Mouse (Mus musculus): Measurements from ENCODE around the gene R3hdm2. TPM values are rescaled to one million over a fixed set of nuclear protein-coding genes. Genes with fewer than 3 reads are reported as not detected.

Gene R3hdm2
- total and polyA plus RNA-seq, 2 experiments from 2014 or later: 39.3 to 60.6 TPM

DNA sequence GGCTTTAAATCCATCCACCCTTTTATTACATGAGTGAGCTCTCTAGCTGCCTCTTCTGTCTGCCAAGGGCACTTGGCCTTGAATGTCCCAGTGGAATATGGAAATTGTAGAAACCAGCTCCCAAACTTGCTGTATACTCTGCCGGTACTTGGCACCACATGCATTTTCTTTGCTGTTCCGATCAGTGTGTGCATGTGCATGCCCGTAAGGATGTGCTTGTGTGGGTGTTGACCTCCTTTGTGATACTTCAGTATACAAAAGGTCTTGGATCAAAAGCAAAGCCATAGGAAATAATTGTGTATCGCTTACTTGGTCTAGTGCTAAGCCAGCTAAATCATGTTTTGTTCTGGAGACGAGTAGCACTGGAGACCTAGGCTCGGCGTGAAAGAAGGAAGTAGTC lies 108.7 kb downstream of the R3hdm2 start:
- Histone ChIP-seq H3K4me2 (ENCODE audit: low read depth, low read length) (no peak overlapping the region), H3K27me3 (ENCODE audit: insufficient read depth, low read length) (no peaks in the 10 kb centered on the region), H3K4me3 (ENCODE audit: low read length) (no peak overlapping the region), H3K36me3 (ENCODE audit: insufficient read depth, low read length) (peaks cover 35% of the 10 kb centered on the region), H3K4me1 (ENCODE audit: insufficient read depth, low read length) (0 out of 2 replicates have a peak, but pooled peaks cover 3% of the 10 kb centered on the region), H3K9ac (replicated peaks; ENCODE audit: low read length) (no peak overlapping the region), H3K9me3 (ENCODE audit: low read length) (no peaks in the 10 kb centered on the region), H3K27ac (no peak overlapping the region)
- ATAC-seq: no peak
- 72% methylated on average over 7 of the region's 7 CpGs for WGBS
- no peak for TF ChIP-seq CTCF (IDR thresholded peaks at IDR 0.05; ENCODE audit: low read depth)
- DNase-seq (ENCODE audit: low spot score): no peak

DNA sequence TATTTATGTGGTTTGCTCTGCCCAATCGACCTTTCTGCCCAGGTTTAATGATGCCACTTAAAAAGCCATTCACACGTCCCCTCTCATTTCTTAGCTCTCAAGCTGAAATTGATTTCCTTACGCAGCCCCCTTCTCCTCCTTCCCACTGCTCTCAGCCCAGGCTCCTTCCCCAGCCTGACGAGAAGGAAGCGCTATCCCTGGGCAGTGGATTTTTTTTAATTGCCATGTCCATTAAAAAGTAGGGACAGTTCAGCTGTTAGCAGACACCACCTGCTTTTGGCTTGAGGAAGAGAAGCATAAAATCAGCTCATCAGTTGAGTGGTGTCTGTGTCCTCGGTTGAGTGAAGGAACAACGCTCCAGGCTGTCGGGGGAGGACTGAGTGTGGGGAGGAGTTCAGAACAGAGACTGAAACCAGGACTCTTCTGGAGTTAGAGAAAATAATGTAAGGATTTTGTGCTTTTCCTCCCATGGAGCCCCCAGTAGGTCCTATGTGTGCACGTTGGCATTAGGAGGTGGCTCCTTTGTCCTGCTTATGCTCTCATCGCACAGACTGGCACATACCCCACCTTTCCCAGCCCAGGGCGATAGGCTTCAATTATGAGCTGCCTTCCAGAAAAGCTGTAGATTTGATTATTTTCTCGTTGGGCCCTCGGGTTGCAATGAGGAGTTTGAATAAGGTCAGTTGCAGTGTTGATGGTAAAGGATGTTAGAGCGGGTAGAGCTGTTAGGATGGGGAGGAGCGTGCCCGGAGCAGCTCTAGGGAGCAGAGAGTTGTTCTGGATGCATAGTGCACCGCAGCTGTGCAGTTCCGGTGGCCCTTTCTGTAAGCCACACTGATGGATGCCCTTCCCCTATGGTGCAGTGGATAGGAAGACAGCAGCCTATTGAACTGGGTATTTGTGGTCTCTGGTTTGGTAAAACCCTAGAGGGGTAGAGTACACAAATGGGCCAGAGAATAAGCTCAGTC lies 110.3 kb downstream of the R3hdm2 start:
- H3K4me2 ChIP-seq (ENCODE audit: low read depth, low read length): no peak overlapping the region

DNA sequence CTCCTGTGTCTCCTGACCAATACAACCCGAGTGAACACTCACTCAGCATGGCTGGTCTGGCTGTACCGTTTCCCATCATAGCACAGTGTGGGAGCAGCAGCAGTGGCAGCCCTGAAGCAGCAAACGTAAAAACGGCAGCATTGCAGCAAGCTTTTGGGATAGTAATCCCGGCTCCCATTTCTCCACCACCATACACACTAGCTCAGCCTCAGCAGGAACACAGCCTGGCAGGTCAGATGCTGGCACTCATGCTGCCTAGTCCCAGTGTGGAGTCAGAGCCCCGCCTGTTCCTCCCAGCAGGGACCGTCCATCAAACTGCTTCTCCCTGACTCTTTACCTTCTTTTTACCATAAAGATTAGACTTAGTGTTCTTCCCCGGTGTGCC lies 111.0 kb downstream of the R3hdm2 start:
- peak; percentile 48; the same call in 1 of the 2 replicates for ATAC-seq
- no peak overlapping the region for H3K4me2 ChIP-seq (ENCODE audit: low read depth, low read length)
- 0 out of 2 replicates have a peak, but pooled peaks cover 3% of the 10 kb centered on the region for H3K4me1 ChIP-seq (ENCODE audit: insufficient read depth, low read length)
- peaks cover 29% of the 10 kb centered on the region for H3K36me3 ChIP-seq (ENCODE audit: insufficient read depth, low read length)
- H3K9ac ChIP-seq (replicated peaks; ENCODE audit: low read length): no peak overlapping the region
- H3K27ac ChIP-seq: peak overlapping the region; percentile 70
- no peak overlapping the region for H3K4me3 ChIP-seq (ENCODE audit: low read length)
- peak; percentile 25 for DNase-seq (ENCODE audit: low spot score)
- no peaks in the 10 kb centered on the region for H3K9me3 ChIP-seq (ENCODE audit: low read length)
- WGBS: 46% methylated on average over 8 of the region's 8 CpGs
- TF ChIP-seq CTCF (IDR thresholded peaks at IDR 0.05; ENCODE audit: low read depth): no peak
- no peaks in the 10 kb centered on the region for H3K27me3 ChIP-seq (ENCODE audit: insufficient read depth, low read length)

More for the DNA sequence above, 110.3 kb downstream of the R3hdm2 start:
- Histone ChIP-seq H3K9me3 (ENCODE audit: low read length) (no peaks in the 10 kb centered on the region), H3K9ac (replicated peaks; ENCODE audit: low read length) (no peak overlapping the region), H3K36me3 (ENCODE audit: insufficient read depth, low read length) (peaks cover 26% of the 10 kb centered on the region), H3K4me3 (ENCODE audit: low read length) (no peak overlapping the region), H3K4me1 (ENCODE audit: insufficient read depth, low read length) (0 out of 2 replicates have a peak, but pooled peaks cover 3% of the 10 kb centered on the region), H3K27ac (peak overlapping the region; percentile 70), H3K27me3 (ENCODE audit: insufficient read depth, low read length) (no peaks in the 10 kb centered on the region)
- WGBS: 50% methylated on average over 18 of the region's 18 CpGs
- peak; percentile 61 for ATAC-seq
- DNase-seq (ENCODE audit: low spot score): peak; percentile 34
- TF ChIP-seq CTCF (IDR thresholded peaks at IDR 0.05; ENCODE audit: low read depth): no peak

DNA sequence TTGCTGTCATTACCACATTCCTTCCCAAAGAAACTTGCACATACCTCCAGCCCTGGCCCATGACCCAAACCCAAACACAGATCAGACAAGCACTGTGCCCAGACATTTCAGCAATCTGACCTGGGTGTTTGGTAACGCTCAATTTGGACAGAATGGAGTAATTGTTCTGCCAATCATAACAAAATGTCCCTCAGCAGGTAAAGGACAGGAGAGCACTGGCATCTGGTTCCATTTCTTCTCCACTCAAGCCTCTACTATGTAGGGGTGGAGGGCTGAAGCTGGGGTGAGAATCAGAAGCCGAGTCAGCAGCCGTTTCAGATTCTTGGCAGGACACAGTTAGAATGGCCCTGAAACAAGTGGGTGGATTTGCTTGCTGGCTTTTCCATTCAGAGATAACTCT lies 112.0 kb downstream of the R3hdm2 start:
- no peak for DNase-seq (ENCODE audit: low spot score)
- ATAC-seq: no peak
- WGBS: 70% methylated on average over 3 of the region's 3 CpGs
- no peaks in the 10 kb centered on the region for H3K9me3 ChIP-seq (ENCODE audit: low read length)
- H3K27me3 ChIP-seq (ENCODE audit: insufficient read depth, low read length): no peaks in the 10 kb centered on the region
- no peak overlapping the region for H3K4me3 ChIP-seq (ENCODE audit: low read length)
- TF ChIP-seq CTCF (IDR thresholded peaks at IDR 0.05; ENCODE audit: low read depth): no peak
- H3K27ac ChIP-seq: no peak overlapping the region
- 0 out of 2 replicates have a peak, but pooled peaks cover 3% of the 10 kb centered on the region for H3K4me1 ChIP-seq (ENCODE audit: insufficient read depth, low read length)
- H3K36me3 ChIP-seq (ENCODE audit: insufficient read depth, low read length): peaks cover 37% of the 10 kb centered on the region
- no peak overlapping the region for H3K9ac ChIP-seq (replicated peaks; ENCODE audit: low read length)
- no peak overlapping the region for H3K4me2 ChIP-seq (ENCODE audit: low read depth, low read length)

DNA sequence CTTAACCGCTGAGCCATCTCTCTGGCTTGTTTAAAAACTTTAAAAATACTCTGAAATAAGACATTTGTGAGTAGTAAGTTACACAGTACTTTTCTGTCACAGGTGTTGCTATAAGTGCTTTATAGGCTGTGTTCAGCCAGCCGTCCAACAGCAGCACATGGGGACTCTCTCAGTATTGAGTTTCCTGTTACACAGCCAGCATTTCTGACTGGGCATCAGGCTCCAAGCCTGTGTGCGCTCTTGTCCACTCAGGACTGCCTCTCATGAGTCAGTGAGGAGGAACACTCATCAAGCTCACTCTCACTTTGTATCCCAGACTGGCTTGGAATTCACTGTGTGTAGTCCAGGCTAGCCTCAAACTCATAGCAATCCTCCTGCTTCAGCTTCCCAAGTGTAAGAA lies 116.0 kb downstream of the R3hdm2 start:
- Histone ChIP-seq H3K4me2 (ENCODE audit: low read depth, low read length) (no peak overlapping the region), H3K9ac (replicated peaks; ENCODE audit: low read length) (no peak overlapping the region), H3K4me1 (ENCODE audit: insufficient read depth, low read length) (0 out of 2 replicates have a peak, but pooled peaks cover 2% of the 10 kb centered on the region), H3K9me3 (ENCODE audit: low read length) (no peaks in the 10 kb centered on the region), H3K4me3 (ENCODE audit: low read length) (no peak overlapping the region), H3K27me3 (ENCODE audit: insufficient read depth, low read length) (no peaks in the 10 kb centered on the region), H3K36me3 (ENCODE audit: insufficient read depth, low read length) (peaks cover 40% of the 10 kb centered on the region; the same call in 1 of the 2 replicates), H3K27ac (no peak overlapping the region)
- no peak for ATAC-seq
- TF ChIP-seq CTCF (IDR thresholded peaks at IDR 0.05; ENCODE audit: low read depth): no peak
- 93% methylated on average over 3 of the region's 3 CpGs for WGBS
- DNase-seq (ENCODE audit: low spot score): no peak

DNA sequence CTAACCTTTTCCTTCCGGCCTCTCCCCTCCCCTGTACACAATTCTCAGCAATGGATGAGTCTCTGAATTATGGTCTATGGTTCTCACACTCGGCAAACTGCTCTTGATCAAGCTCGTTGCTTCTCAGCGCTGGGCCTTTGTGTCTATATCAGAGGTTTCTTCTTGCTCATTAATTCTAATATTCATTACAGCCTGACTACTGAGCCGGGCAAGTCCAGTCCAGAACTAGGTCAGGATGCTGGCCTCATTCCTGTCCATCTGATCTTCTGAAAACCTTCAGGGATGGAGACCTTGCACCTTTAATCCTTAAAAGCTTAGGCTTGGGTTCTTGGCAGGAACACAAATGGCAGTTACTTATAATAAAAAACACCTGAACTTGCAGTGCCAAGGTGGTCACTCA lies 119.4 kb downstream of the R3hdm2 start:
- Histone ChIP-seq H3K36me3 (ENCODE audit: insufficient read depth, low read length) (peaks cover 28% of the 10 kb centered on the region; the same call in 1 of the 2 replicates), H3K9me3 (ENCODE audit: low read length) (no peaks in the 10 kb centered on the region), H3K4me1 (ENCODE audit: insufficient read depth, low read length) (no peaks in the 10 kb centered on the region), H3K27ac (no peak overlapping the region), H3K4me2 (ENCODE audit: low read depth, low read length) (no peak overlapping the region), H3K27me3 (ENCODE audit: insufficient read depth, low read length) (no peaks in the 10 kb centered on the region), H3K4me3 (ENCODE audit: low read length) (no peak overlapping the region), H3K9ac (replicated peaks; ENCODE audit: low read length) (no peak overlapping the region)
- DNase-seq (ENCODE audit: low spot score) (no peak), ATAC-seq (no peak)
- no peak for TF ChIP-seq CTCF (IDR thresholded peaks at IDR 0.05; ENCODE audit: low read depth)
- 74% methylated on average over 5 of the region's 5 CpGs for WGBS

Data from hindbrain, postnatal 0 days (tissue).